Mouse (Mus musculus) embryo, embryonic 11.5 days (tissue): Measurements from ENCODE around the gene Eif3k.

Experiments used
- DNase-seq: peaks from one replicate; pipeline ENCODE4 v3.0.0-alpha.2; 2012; ENCODE audit warnings: low read depth, low spot score

The Eif3k gene

DNA sequence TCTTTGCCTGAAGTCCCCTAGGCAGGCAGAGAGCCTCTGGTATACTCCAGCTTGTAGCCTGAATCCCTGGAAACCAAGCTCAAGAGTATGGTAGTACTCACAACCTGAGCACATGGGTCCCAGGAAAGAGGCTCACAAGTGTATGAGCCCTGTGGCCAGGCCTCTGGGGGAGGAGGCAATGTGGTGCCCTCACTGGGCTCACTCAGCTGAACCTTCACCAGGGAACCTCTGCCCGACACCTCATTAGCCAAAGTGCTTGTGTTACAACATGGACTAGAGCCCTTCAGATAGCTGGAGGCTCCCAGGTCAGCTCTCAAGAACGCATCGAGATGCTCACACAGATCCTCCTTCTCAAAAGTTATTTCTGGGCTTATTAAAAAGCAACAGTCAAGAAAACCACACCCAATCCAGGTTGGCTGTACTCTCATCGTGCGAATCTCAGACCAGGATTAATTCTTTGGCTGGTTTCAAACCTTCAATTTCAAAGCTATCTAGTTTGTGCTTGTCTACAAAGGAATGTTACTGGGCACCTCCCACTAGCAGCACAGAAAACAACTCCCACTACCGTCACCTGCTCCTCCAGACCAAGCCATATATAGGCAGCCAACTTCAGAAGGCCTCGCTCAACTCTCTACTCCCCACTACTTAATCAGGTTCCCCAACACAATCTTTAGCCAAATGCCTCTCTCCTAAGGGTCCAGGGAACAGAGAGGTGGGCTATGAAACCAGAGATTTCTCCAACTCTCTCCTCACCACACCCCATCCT lies 42.1 kb downstream of the Eif3k start:
- DNase-seq = no peak

DNA sequence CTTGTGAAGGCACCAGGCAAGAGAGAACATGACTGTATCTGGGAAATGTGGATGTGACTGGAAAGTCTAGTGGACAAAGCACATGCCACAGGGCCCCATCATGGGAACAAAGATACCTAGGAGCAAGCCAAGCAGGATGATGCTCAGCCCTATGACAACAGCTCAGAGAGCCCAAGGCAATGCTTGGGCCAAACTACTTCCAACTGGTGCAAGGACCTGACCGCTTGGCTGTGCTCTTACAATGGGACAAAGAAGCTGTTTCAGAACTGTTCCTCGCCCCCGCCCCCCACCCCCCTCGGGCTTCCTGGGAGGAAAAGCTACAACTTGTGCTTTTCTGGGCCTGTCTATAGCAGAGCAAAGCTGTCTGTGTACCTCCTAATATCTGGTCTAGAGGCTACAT lies 43.0 kb downstream of the Eif3k start:
- no peak for DNase-seq

DNA sequence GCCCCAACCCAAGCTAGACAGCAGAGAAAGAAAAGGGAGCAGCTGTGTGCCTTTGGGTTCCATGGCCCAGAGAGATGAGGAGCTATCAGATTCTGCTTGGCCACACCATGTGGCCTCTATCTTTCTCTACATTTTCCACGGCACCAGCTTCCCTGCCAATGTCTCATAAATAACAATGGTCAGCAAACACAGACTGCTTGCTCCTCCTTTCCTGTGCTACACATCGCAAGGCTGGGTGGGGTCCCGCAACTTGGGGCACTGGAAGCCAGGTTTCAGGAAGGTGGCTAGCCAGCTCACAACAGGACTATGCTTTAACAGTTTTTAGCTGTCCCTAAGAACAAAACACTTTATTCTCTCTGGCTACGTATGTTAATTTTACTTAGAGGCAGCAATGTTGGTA lies 44.9 kb downstream of the Eif3k start:
- DNase-seq = no peak

GRCm38 (mm10) chr7:28933825-28934224 lies 47.8 kb downstream of the Eif3k start:
- no peak for DNase-seq

GRCm38 (mm10) chr7:28932421-28933041 lies 49.1 kb downstream of the Eif3k start:
- no peak for DNase-seq

- no peak for DNase-seq
Measured at GRCm38 (mm10) chr7:28931695-28932039, 50.0 kb downstream of the Eif3k start.

- no peak for DNase-seq
Measured at GRCm38 (mm10) chr7:28931032-28931694, 50.5 kb downstream of the Eif3k start.

- DNase-seq = no peak
Measured at GRCm38 (mm10) chr7:28930320-28931031, 51.2 kb downstream of the Eif3k start.

GRCm38 (mm10) chr7:28929381-28929780 lies 52.3 kb downstream of the Eif3k start:
- DNase-seq = no peak

GRCm38 (mm10) chr7:28926172-28926571 lies 55.5 kb downstream of the Eif3k start:
- DNase-seq = no peak

DNA sequence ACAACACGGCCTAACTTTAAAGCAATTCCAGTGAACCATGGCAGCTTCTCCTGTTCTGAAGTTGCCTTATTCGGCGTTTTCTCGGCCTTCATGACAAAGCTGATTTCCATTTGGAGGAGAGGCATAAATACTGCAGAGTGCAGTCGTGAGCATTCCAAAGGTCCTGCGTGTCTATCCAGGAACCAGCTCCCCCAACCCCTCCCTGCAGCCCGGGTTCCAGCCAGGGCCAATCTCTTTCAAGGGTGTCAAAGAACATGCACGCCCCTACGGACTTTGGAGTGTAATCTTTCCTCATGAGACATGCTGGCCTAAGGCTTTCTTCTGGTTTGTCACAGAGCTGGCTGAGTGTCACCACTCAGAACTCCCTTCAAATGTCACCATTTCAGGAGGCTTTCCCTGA lies 56.3 kb downstream of the Eif3k start:
- DNase-seq = no peak

DNA sequence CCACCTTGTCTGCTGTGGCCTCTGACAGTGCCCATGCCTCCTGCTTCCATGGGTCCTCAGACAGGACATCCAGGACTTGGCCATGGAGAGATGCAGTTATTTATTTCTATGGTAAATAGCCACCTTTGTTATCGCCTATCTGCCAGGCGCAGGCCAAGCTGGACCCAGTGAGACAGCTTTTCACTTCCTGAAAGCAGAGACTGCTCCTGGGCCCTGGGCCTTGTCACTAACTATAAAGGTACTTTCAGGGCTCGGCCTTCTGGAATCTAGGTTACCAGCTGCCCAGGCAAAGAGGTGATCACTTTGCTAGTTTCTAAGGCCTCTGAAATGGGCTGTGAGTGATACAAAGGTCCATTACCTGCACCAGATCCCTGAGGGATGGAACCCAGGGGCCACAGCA lies 56.9 kb downstream of the Eif3k start:
- DNase-seq = no peak

- DNase-seq = no peak
Measured at GRCm38 (mm10) chr7:28923865-28924291, 57.8 kb downstream of the Eif3k start.

GRCm38 (mm10) chr7:28922606-28923005 lies 59.1 kb downstream of the Eif3k start:
- no peak for DNase-seq

DNA sequence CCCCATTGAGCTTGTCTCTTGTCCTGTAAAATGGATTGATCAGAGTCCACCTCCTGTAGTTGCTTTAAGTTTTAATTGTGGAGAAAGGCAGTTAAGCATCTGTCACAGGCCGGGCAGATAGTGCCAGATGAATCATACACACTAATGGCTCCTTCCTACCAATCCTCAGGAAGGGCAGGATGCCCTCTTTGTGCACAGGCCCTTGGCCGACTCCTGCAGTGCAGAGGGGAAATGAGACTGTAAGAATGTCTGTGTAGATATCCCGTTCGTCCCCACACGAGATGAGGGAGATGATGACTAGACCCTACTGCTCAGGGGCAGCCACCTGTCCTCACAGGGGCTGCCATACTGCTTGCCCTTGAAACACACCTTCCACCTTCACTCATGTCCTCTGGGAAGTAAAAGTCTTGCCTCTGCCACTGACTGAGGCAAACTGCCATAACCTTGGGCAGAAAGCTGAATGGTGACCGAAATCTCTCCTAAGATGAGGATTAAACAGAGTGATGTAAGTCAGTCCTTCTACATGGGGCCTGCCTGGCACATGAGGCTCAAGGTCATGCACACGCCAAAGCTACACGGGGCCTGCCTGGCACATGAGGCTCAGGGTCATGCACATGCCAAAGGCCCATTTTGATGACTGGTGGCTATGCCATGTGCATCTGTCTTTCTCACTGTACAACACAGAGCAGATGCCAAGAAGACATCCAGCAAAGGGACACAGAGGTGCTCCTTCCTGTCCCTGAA lies 59.8 kb downstream of the Eif3k start:
- DNase-seq = no peak
